Mouse (Mus musculus) left cerebral cortex, adult 9 months (tissue): ENCODE data around the gene Kif2a.
A peak's percentile ranks its signal among the peaks of the same experiment; 100 is the strongest.

ENCODE experiments used
- DNase-seq, 2 experiments: peaks; one replicate each; pipeline ENCODE4 v3.0.0; 2022; ENCODE audit warnings: low spot score in 2 of 2

Gene Kif2a

GRCm38 (mm10) chr13:107021461-107022265 lies at the start of gene Kif2a:
Kif2a (minus strand) TSS chr13:107022126.
- DNase-seq, result peak; percentile 19 to 46

DNA sequence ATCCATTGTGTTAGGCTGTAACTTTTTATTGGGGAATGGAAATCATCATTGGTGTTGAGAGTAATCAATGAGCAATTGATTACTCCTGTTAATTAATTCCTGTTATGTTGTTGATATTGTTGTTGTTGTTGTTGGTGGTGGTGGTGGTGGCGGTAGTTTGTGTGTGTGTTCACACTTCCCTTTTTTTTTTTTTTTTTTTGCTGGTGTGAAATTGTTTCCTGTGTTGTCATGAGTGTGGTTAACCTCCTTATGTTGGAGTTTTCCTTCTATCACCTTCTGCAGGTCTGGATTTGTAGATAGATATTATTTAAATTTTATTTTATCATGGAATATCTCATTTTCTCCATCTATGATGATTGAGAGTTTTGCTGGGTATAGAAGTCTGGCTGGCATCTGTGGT lies 47.1 kb upstream of the Kif2a start:
- no peak for DNase-seq

GRCm38 (mm10) chr13:107065098-107065855 lies 43.4 kb upstream of the Kif2a start:
- DNase-seq, result no peak

DNA sequence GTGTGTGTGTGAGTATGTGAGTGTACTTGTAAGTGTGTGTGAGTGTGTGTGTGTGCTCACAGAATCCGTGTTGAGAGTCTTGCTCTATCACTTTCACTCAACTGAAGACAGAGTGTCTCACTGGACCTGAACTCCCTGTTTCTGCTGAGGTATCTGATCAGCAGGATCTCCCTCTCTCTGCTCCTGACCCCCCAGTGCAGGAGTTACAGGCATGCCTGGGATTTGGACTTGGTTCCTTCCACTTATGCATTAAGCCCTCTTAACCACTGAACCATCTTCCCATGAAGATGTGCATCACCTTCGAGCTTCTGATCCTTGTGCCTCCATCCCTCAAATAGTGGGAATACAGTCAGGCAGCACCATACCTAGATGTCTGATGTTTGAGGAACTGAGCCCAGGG lies 42.3 kb upstream of the Kif2a start:
- no peak for DNase-seq

DNA sequence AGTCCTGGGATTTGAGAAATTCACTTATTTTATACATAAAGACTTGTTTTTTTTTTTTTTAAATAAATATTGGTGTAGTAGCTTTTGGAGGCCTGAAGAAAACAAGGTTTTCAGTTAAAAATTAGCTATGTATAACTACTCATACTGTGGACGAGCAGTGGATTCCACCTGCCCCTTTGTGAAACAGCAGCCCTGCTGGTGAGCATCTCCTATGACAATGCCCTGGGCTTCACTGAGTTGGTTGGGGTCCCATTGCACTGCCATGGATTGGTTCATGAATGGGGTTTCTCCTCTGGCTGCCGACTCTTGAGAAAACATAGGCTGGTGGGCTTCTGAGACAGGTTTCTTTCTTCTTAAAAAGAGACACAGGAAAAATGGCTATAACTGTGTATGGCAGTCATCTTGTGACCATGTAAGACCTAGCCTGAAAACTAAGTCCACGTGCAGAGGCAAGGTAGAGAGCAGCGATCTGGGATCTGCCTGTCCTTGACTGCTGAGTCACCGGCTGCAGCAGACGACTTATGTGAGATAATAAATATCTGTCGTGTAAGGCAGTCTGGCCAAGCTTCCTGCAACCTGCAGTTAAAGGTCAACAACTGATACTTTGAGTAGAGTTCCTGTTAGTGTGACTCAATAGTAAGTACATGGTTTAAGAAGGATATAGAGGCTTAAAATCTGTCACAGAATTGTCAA lies 41.3 kb upstream of the Kif2a start:
- DNase-seq, result no peak

DNA sequence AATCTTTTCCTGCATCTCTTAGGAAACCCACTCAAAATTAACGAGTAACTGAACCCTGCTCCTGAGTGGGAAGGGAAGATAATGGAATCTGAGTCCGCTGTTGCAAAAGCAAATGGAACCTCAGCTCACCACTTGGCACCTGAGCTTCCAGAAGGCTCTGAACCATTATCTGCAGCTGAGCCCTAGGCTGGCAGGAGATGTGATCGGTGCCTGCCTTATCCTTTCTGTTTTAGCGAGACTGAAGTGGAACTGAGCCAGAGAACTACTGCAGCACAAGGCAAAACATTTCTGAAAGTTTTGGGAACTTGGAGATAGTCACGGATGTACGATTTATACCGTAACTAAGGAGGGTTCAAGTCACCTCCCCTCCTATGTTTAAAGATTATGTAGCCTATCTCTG lies 38.2 kb upstream of the Kif2a start:
- no peak for DNase-seq

GRCm38 (mm10) chr13:107059460-107059859 lies 37.5 kb upstream of the Kif2a start:
- peak in 1 of 2 experiments; percentile 6 for DNase-seq

DNA sequence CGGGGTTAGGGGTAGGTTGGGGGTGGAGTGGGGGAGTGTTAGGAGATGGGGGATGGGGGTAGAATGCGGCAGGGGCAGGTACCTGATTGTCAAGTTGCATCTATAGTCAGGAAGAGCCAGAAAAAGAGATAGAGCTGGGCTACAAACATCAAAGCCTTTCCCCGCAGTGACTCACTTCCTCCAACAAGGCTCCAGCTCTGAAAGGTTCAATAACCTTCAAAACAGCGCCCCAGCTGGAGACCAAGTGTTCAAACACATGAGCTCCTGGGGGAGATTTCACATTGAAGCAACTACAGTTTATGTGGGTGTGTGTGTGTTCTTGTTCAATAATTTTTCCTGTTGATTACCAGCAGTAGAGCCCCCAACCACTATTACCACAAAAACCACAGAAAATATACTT lies 34.4 kb upstream of the Kif2a start:
- DNase-seq, result no peak

DNA sequence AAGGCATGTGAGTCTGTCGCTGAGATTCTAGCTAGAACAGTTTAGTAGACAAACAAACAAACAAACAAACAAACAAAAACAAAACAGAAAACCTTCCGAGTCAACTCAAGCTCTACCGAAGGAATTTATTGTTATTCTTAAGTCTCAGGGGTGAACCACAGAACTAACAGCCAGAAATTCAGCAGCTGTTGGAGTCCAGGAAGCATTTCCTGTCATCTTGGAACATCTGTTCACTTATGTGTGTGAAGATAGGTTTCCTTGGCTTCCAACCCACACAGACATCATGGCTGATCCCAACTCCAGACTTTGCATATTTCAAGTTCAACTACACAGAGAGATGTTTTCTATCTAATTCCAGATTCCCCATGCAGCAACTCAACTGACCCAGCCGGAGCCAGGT lies 32.6 kb upstream of the Kif2a start:
- DNase-seq, result no peak

DNA sequence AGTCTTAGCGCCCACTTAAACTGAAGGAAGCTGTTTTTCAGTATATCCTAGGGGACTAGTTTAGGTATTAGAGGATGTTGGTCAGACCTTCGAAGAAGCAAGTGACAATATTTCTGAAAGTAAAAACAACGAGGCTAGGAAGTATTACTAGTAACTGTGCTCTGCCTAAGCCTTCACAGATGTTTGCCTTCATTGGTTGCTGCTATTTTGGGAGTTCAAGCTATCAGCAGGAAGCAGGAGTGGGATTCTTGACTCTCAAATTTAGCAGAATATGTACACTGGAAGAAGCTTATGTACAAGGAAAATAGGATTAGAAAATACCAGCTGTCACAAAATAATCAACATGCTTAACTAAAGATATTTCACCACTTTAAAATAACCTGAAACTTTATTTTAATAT lies 29.4 kb upstream of the Kif2a start:
- DNase-seq, result no peak

DNA sequence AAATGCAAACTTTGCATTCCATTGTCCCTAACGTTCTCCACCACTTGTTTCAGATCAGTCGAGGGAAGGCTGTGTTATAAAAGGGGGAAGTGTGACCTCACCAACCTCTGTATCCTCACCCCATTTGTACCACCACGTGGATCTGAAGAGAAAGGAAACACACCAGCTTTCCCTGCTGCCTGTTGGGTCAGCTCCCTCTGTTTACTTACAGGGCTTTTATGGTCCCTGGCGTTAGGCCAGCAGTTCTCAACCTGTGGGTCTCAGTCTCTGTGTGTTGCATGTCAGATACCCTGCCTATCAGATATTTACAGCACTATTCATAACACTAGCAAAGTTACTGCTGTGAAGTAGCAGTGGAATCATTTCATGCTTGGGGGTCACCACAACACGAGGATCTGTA lies 22.3 kb upstream of the Kif2a start:
- DNase-seq, result no peak

- no peak for DNase-seq
Observed at GRCm38 (mm10) chr13:107042551-107042950, 20.6 kb upstream of the Kif2a start.

- DNase-seq, result no peak
Observed at GRCm38 (mm10) chr13:107039493-107039892, 17.6 kb upstream of the Kif2a start.

GRCm38 (mm10) chr13:107038346-107038745 lies 16.4 kb upstream of the Kif2a start:
- no peak for DNase-seq

DNA sequence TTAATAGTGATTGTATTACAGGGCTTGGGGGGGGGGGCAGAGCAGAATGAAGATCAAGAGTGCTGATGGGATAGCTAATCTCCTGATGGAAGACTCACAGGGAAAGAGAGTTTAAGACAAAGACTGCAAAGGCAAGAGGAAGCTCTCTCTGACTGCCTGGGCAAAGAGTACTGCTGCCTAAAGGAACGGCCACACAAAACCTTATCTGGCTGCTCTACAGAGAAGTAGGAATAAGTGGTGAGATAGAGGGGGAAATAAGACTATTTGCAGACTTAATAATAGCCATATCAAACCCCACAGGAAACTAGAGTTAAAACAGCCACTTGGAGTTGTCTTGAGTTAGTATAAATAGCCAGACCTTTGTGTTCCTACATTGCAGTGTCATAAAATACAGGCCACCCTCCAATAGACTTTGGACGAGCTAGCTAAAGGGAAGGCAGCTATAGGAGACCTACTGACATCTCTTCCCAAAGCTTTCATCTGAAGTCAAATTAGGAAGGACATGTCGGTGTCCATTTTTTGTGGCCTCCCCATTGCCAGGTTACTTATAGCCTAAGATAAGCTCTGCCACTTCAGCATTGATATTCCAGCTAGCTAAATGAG lies 13.7 kb upstream of the Kif2a start:
- DNase-seq, result no peak

- no peak for DNase-seq
Observed at GRCm38 (mm10) chr13:107035078-107035477, 13.2 kb upstream of the Kif2a start.

GRCm38 (mm10) chr13:107034028-107034920 lies 12.3 kb upstream of the Kif2a start:
- no peak for DNase-seq

GRCm38 (mm10) chr13:107031228-107031627 lies 9.3 kb upstream of the Kif2a start:
- no peak for DNase-seq

GRCm38 (mm10) chr13:107027218-107027617 lies 5.3 kb upstream of the Kif2a start:
- no peak for DNase-seq

DNA sequence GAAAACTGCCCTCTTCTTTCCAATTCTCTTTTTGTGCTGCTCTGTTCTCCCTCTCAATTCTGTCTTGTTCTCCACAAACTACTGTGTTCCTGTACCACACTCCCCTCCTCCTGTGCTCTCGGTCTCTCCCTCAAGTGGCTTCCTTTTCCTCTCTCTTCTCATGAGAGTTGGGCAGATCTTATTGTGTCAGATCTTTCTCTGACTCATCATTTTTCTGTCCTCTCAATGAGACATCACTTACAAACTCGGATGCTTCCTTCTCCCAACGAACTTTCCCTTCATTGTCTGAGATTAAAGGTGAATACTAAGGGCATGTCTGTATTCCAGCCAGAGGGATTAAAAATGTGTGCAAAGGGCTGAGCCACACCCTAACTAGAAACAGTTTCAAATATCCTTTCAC lies 3.7 kb upstream of the Kif2a start:
- DNase-seq, result no peak
